Mouse (Mus musculus): ENCODE data around the gene Gm20388.

Gm20388 gene

GRCm38 (mm10) chr8:120539775-120540625, 629.4 kb downstream of the Gm20388 start:
- no peak for DNase-seq (ENCODE audit: low spot score in 2 of 2)

GRCm38 (mm10) chr8:120542995-120543394, 632.4 kb downstream of the Gm20388 start:
- no peak for DNase-seq (ENCODE audit: low spot score in 2 of 2)

- DNase-seq (ENCODE audit: low spot score in 2 of 2): peak in 1 of 2 experiments; percentile 64
Measured at GRCm38 (mm10) chr8:120543416-120544055, 632.9 kb downstream of the Gm20388 start.

- DNase-seq (ENCODE audit: low spot score in 2 of 2): no peak
Measured at GRCm38 (mm10) chr8:120544155-120544554, 633.5 kb downstream of the Gm20388 start.

GRCm38 (mm10) chr8:120547562-120547961, 636.9 kb downstream of the Gm20388 start:
- DNase-seq (ENCODE audit: low spot score in 2 of 2): no peak

- no peak for DNase-seq (ENCODE audit: low spot score in 2 of 2)
Measured at GRCm38 (mm10) chr8:120548313-120548761, 637.7 kb downstream of the Gm20388 start.

GRCm38 (mm10) chr8:120549321-120549921, 638.8 kb downstream of the Gm20388 start:
- DNase-seq (ENCODE audit: low spot score in 2 of 2): no peak

GRCm38 (mm10) chr8:120549922-120550321, 639.3 kb downstream of the Gm20388 start:
- DNase-seq (ENCODE audit: low spot score in 2 of 2): no peak

GRCm38 (mm10) chr8:120550430-120550829, 639.8 kb downstream of the Gm20388 start:
- DNase-seq (ENCODE audit: low spot score in 2 of 2): no peak

- DNase-seq (ENCODE audit: low spot score in 2 of 2): peak in 1 of 2 experiments; percentile 47
Measured at GRCm38 (mm10) chr8:120550937-120551676, 640.5 kb downstream of the Gm20388 start.

GRCm38 (mm10) chr8:120551677-120551980, 641.0 kb downstream of the Gm20388 start:
- no peak for DNase-seq (ENCODE audit: low spot score in 2 of 2)

- no peak for DNase-seq (ENCODE audit: low spot score in 2 of 2)
Measured at GRCm38 (mm10) chr8:120552509-120552908, 641.9 kb downstream of the Gm20388 start.

- DNase-seq (ENCODE audit: low spot score in 2 of 2): no peak
Measured at GRCm38 (mm10) chr8:120553441-120554123, 642.9 kb downstream of the Gm20388 start.

GRCm38 (mm10) chr8:120554466-120555039, 643.9 kb downstream of the Gm20388 start:
- no peak for DNase-seq (ENCODE audit: low spot score in 2 of 2)

GRCm38 (mm10) chr8:120556198-120556892, 645.7 kb downstream of the Gm20388 start:
- no peak for DNase-seq (ENCODE audit: low spot score in 2 of 2)

GRCm38 (mm10) chr8:120557170-120557965, 646.7 kb downstream of the Gm20388 start:
- DNase-seq (ENCODE audit: low spot score in 2 of 2): no peak

GRCm38 (mm10) chr8:120558162-120558561, 647.5 kb downstream of the Gm20388 start:
- DNase-seq (ENCODE audit: low spot score in 2 of 2): no peak

GRCm38 (mm10) chr8:120559654-120560053, 649.0 kb downstream of the Gm20388 start:
- DNase-seq (ENCODE audit: low spot score in 2 of 2): no peak

GRCm38 (mm10) chr8:120560535-120560934, 649.9 kb downstream of the Gm20388 start:
- DNase-seq (ENCODE audit: low spot score in 2 of 2): no peak

Measured in heart, adult 9 months (tissue).